Mouse (Mus musculus) thymus, postnatal 10 days (tissue): ENCODE measurements around the gene Gp9.

Experiments
- DNase-seq, 2 experiments: peaks; one replicate each; pipeline ENCODE4 v3.0.0; 2021; ENCODE audit warnings: low spot score in 2 of 2

Gp9 gene

GRCm38 (mm10) chr6:87777842-87778241 is at the start of gene Gp9:
TSS of gene Gp9 (plus strand) at chr6:87778072.
- DNase-seq: no peak

- no peak for DNase-seq
These were observed 49.8 kb upstream of the Gp9 start for GRCm38 (mm10) chr6:87728102-87728501.

- no peak for DNase-seq
These were observed 47.7 kb upstream of the Gp9 start for GRCm38 (mm10) chr6:87730141-87730540.

- DNase-seq: no peak
These were observed 47.0 kb upstream of the Gp9 start, which contains the start of gene Efcc1 for GRCm38 (mm10) chr6:87730591-87731462. TSS of gene Efcc1 (plus strand) at chr6:87730869.

GRCm38 (mm10) chr6:87731463-87732095 is 46.3 kb upstream of the Gp9 start:
- DNase-seq: no peak

GRCm38 (mm10) chr6:87732151-87733011 is 45.5 kb upstream of the Gp9 start:
- DNase-seq: no peak

GRCm38 (mm10) chr6:87733131-87733930 is 44.5 kb upstream of the Gp9 start:
- DNase-seq: no peak

GRCm38 (mm10) chr6:87734136-87734535 is 43.7 kb upstream of the Gp9 start:
- DNase-seq: no peak

GRCm38 (mm10) chr6:87736923-87737322 is 40.9 kb upstream of the Gp9 start:
- no peak for DNase-seq

- no peak for DNase-seq
These were observed 39.8 kb upstream of the Gp9 start for GRCm38 (mm10) chr6:87737921-87738626.

- DNase-seq: no peak
These were observed 38.0 kb upstream of the Gp9 start for GRCm38 (mm10) chr6:87739898-87740297.

GRCm38 (mm10) chr6:87740496-87740895 is 37.4 kb upstream of the Gp9 start:
- no peak for DNase-seq

GRCm38 (mm10) chr6:87741978-87742377 is 35.9 kb upstream of the Gp9 start:
- DNase-seq: no peak

GRCm38 (mm10) chr6:87742804-87743203 is 35.1 kb upstream of the Gp9 start:
- no peak for DNase-seq

- DNase-seq: no peak
These were observed 34.6 kb upstream of the Gp9 start for GRCm38 (mm10) chr6:87743281-87743680.

- no peak for DNase-seq
These were observed 33.2 kb upstream of the Gp9 start for GRCm38 (mm10) chr6:87744632-87745031.

- DNase-seq: no peak
These were observed 32.6 kb upstream of the Gp9 start for GRCm38 (mm10) chr6:87745301-87745700.

- no peak for DNase-seq
These were observed 31.8 kb upstream of the Gp9 start for GRCm38 (mm10) chr6:87746059-87746458.

GRCm38 (mm10) chr6:87746849-87747248 is 31.0 kb upstream of the Gp9 start:
- no peak for DNase-seq

GRCm38 (mm10) chr6:87748078-87748477 is 29.8 kb upstream of the Gp9 start:
- DNase-seq: no peak

GRCm38 (mm10) chr6:87748531-87748930 is 29.3 kb upstream of the Gp9 start:
- DNase-seq: no peak
